Mouse (Mus musculus): ENCODE data around the gene Foxn1. TPM values are rescaled to one million over a fixed set of nuclear protein-coding genes. Genes with fewer than 3 reads are reported as not detected.

Gene Foxn1
- total RNA-seq, 2 experiments from 2014 or later, result not detected

DNA sequence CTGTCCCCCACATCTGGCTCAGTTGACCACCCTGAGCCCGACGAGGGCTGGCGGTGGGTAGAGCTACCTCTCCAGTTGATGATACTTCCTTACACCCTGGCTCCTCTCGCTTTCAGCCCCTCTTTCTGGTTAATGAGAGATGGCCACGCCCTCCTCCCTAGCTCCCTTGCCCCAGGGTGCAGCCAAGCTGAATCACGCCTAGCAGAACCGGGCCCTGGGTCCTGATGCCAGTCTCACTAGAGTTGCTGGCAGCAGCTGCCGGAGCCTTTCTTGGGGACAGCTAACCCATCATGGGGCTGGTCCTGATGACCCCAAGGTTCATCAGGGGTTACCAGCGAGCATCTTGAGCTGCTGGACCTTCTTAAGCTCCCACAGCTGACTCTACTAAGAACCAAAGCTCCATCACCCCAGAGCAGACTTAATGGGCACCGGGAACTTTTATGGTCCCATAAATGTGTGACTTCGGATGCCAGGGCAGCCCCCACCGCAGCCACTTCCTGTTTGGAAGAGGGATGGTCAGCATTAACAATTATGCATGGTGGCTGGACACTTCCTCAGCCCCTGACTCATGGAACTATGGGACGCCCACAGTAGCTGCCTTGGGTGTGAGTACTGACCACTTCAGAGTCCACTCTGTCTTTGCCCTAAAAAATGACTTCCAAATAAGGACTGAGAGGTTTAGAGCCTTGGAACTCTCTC, 22.9 kb downstream of the Foxn1 start:
- intact Hi-C loops (cut with DNase I), result no loop called here
- Histone ChIP-seq H3K4me3 (no peak overlapping the region), H3K27ac (no peak overlapping the region)
- no peak for TF ChIP-seq CTCF (IDR thresholded peaks at IDR 0.05)
- no peak for DNase-seq

- intact Hi-C loops (cut with DNase I), result loop anchor here (1.0 kb wide), 1 partner anchor 39 kb away; no protein-coding TSS in a partner anchor
- DNase-seq, result no peak
- TF ChIP-seq CTCF (IDR thresholded peaks at IDR 0.05), result no peak
- Histone ChIP-seq H3K4me3 (no peak overlapping the region), H3K27ac (no peak overlapping the region)
Observed at GRCm38 (mm10) chr11:78360789-78361131, 25.6 kb downstream of the Foxn1 start.

- Histone ChIP-seq H3K27ac (no peak overlapping the region), H3K4me3 (peak overlapping the region; percentile 65)
- intact Hi-C loops (cut with DNase I), result loop anchor here (1.0 kb wide), 1 partner anchor 39 kb away; no protein-coding TSS in a partner anchor
- peak; percentile 76 for TF ChIP-seq CTCF (IDR thresholded peaks at IDR 0.05)
- peak; percentile 77 for DNase-seq
Observed at GRCm38 (mm10) chr11:78360125-78360788, 26.1 kb downstream of the Foxn1 start.

DNA sequence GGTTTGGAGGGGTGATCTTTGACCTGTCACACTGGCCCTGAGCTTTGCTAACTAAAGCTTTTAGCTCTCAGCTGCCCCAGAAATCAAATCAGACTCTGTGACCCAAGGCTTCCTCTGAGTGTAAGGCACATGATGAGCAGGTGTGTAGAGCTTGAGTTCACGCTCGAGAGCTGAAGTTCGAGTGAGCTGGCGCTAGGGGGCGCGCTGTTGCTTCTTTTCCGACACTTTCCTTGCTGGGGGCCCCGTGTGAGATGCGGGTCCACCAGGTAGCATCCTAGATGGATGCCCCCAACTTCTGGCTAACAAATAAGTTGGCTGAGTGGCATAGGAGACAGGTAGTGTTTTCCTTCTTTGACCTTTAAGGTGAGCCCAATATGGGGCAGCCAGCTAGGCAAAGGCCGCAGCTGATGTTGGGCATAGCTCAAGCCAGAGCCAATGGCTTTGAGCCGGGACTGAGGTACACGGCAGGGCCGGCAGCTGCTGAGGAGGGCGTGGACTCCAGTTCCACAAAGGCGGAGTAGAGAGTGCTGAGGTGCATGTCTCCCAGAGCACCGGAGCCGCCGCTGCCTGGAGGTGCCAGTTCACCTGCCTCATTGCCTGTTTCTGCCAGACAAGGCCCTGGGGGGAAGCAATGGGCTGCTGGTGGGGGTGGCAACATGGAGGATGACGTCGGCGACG, 27.9 kb downstream of the Foxn1 start:
- intact Hi-C loops (cut with DNase I), result no loop called here
- peak; percentile 46 for DNase-seq
- no peak overlapping the region for H3K27ac ChIP-seq
- no peak overlapping the region for H3K4me3 ChIP-seq
- TF ChIP-seq CTCF (IDR thresholded peaks at IDR 0.05), result peak; percentile 75

- no peak overlapping the region for H3K4me3 ChIP-seq
- peak; percentile 79 for DNase-seq
- H3K27ac ChIP-seq, result no peak overlapping the region
- intact Hi-C loops (cut with DNase I), result no loop called here
- TF ChIP-seq CTCF (IDR thresholded peaks at IDR 0.05), result peak; percentile 87
Observed at GRCm38 (mm10) chr11:78355471-78356238, 30.7 kb downstream of the Foxn1 start.

GRCm38 (mm10) chr11:78354905-78355304, 31.5 kb downstream of the Foxn1 start:
- no peak overlapping the region for H3K4me3 ChIP-seq
- H3K27ac ChIP-seq, result no peak overlapping the region
- TF ChIP-seq CTCF (IDR thresholded peaks at IDR 0.05), result no peak
- DNase-seq, result no peak
- intact Hi-C loops (cut with DNase I), result no loop called here

DNA sequence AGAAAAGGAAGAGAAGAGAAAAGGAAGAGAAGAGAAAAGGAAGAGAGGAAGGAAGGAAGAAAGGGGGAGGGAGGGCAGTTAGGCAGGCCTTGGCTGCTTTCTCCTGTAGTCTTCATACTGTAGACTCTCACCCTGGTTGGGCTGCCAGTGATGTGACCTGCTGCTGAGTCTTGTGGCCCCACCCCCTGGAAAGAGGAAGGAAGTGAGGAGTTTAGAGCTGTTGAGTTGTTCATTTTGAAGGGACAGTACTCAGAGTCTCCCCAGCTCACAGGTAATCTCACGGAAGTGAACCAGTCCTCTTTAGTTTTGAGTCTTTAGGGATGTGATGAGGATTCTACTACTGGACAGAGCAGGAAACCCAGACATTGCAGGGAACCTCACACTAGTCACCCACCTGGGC, 33.3 kb downstream of the Foxn1 start:
- no peak overlapping the region for H3K4me3 ChIP-seq
- intact Hi-C loops (cut with DNase I), result no loop called here
- DNase-seq, result no peak
- H3K27ac ChIP-seq, result no peak overlapping the region
- no peak for TF ChIP-seq CTCF (IDR thresholded peaks at IDR 0.05)

DNA sequence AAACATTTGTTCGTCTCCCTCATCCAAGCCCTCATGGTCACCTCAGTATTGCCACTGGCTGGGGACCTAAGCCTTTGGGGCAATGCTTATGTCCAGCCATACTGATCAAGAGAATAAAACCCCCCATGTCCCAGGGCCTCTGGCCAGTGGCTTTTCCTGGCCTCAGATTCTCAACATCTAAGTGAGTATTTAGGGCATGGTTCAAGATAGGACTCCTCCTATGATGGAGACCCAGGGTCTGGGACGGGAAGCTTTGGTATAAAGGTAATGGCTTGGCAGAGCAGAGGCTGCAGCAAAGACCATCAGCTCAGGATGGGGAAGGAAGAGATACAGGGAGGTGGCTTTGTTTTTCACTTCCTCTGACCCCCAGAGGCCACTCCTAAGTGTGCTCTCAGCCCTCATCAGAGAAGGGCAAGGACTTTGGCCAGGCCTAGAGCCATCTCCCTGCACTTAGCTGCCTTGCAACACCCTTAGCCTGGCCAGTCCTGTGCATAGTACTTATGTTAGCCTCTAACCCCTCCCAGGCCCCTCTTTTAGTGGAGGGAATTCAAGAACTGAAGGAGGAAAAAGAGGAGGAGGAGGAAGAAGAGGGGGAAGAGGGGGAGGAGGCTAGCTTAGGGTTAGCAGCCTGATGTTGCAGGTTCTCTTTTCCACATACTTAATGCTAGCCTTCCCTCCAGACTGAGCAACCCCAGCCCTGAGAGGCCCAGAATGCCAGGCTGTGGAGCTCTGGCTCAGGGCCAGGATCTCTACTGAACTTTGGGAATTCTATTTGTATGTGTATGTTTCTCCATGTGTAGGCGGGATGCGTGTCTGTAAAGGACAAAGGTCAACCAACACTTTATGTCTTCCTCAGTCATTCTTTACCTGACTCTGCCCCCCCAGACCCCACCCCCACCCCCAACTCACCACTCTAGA, 36.7 kb downstream of the Foxn1 start:
- no peak overlapping the region for H3K4me3 ChIP-seq
- no peak for DNase-seq
- no peak overlapping the region for H3K27ac ChIP-seq
- TF ChIP-seq CTCF (IDR thresholded peaks at IDR 0.05), result no peak
- intact Hi-C loops (cut with DNase I), result loop anchor here (5.0 kb wide), 1 partner anchor 72 kb away; no protein-coding TSS in a partner anchor

GRCm38 (mm10) chr11:78348474-78348873, 37.9 kb downstream of the Foxn1 start:
- Histone ChIP-seq H3K27ac (no peak overlapping the region), H3K4me3 (no peak overlapping the region)
- no peak for TF ChIP-seq CTCF (IDR thresholded peaks at IDR 0.05)
- DNase-seq, result no peak
- intact Hi-C loops (cut with DNase I), result loop anchor here (5.0 kb wide), 1 partner anchor 71 kb away; no protein-coding TSS in a partner anchor

DNA sequence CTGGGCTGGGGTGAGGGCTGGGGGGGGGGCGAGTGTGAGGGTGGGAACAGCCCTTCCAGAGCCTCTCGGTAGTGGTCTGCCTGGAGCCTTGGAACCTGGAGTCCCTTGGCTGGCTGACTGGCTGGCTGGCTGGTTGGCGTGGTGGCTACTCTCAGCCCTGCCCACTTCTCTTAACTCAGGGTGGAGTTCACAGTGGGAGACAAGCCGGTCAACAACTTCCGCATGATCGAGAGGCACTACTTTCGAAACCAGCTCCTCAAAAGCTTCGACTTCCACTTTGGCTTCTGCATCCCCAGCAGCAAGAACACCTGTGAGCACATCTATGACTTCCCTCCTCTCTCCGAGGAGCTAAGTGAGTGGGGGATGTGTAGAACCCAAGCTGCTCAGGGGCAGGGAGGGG, 38.5 kb downstream of the Foxn1 start:
- H3K4me3 ChIP-seq, result no peak overlapping the region
- no peak for TF ChIP-seq CTCF (IDR thresholded peaks at IDR 0.05)
- DNase-seq, result peak; percentile 45
- peak overlapping the region; percentile 86; the same call in 1 of the 2 replicates for H3K27ac ChIP-seq
- intact Hi-C loops (cut with DNase I), result loop anchor here (2.0 to 5.0 kb wide), 2 partner anchors 71 to 85 kb away; no protein-coding TSS in a partner anchor

DNA sequence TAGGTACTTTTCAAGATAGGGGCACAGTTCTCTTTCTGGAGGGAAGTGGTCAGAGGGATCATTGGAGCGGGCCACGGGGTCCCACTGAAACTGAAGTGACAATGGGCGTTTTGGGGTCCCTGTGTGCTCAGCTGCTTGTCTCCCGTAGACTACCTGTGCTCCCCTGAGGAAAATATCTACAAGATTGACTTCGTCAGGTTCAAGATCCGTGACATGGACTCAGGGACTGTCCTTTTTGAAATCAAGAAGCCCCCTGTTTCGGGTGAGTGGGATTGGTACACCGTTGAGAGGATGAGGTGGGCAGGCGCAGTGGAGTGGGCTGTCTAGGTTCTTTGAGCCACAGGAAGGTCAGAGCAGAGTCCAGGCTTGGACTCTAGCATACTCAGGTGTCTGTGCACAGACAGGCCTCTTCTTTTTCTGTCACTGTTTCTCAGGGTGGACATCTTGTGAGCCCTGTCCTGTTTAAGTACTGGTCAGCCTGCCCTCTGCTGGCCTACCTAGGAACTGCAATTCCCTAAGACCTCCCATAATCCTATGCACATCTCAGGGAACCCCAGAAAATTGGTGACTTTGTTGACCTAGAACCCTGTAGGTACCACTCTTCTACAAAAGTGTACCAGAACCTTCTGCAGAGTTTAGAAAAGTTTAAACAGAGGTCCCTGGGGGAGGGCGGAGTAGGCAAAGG, 39.1 kb downstream of the Foxn1 start:
- peak; percentile 81 for DNase-seq
- intact Hi-C loops (cut with DNase I), result loop anchor here (2.0 to 5.0 kb wide), 2 partner anchors 70 to 84 kb away; no protein-coding TSS in a partner anchor
- peak overlapping the region; percentile 86; the same call in 1 of the 2 replicates for H3K27ac ChIP-seq
- peak; percentile 95 for TF ChIP-seq CTCF (IDR thresholded peaks at IDR 0.05)
- no peak overlapping the region for H3K4me3 ChIP-seq
